Mouse (Mus musculus): ENCODE measurements around the gene Hcn2. TPM values are rescaled to one million over a fixed set of nuclear protein-coding genes. Genes with fewer than 3 reads are reported as not detected.

Gene Hcn2
- total and polyA plus RNA-seq, 3 experiments: 0.21 to 2.2 (median 0.44) TPM

DNA sequence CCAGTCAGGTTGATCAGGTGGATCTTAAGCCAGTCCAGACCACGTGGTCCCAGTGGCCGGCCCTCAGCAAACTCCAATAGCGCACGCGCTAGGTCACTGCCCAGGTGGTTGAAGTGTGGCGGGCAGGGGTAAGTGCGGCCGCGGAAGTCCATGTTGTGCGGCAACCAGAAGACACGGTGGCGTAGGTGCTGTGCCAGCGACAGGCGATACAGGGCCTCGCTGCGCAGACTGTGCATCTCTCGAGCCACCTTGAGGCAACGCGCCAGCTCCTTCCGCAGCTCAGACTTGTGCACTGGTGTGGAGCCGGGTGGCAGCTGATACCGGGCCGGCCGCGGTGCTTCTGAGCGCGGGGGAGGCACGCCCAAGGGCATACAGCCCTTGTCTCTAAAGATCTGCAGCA, 22.8 kb downstream of the Hcn2 start:
- Histone ChIP-seq H3K79me2 (replicated peaks; ENCODE audit: control insufficient read depth, extremely low read depth, insufficient read depth, poor library complexity, severe bottlenecking) (no peaks in the 10 kb centered on the region), H3K4me3 (replicated peaks in 1 of 3; ENCODE audit: low read depth in 2 of 3, low read length in 2 of 3, poor library complexity in 1 of 3) (no peak overlapping the region), H3K27me3 (replicated peaks) (no peaks in the 10 kb centered on the region), H3K9ac (ENCODE audit: insufficient read depth, low read depth) (no peak overlapping the region), H3K27ac (ENCODE audit: insufficient read depth, low read depth) (no peak overlapping the region), H3K36me3 (replicated peaks in 1 of 2; ENCODE audit: control insufficient read depth in 1 of 2, insufficient read depth in 1 of 2, low read length in 1 of 2) (peaks cover 97 to 99% of the 10 kb centered on the region in 2 experiments), H3K4me1 (ENCODE audit: control insufficient read depth in 1 of 2, insufficient read depth in 2 of 2) (no peaks in the 10 kb centered on the region), H3K4me2 (ENCODE audit: insufficient read depth, low read depth, poor library complexity, severe bottlenecking) (no peak overlapping the region), H3K9me3 (replicated peaks; ENCODE audit: low read length) (peaks cover 30% of the 10 kb centered on the region)
- dilution Hi-C loops (cut with MboI; ENCODE audit: extremely low pct_ligation_motif_present, extremely low pct_unique_long_range_greater_than_20kb, low sequenced_read_pairs): no loop called here
- in situ Hi-C loops (cut with MboI; ENCODE audit: low pct_ligation_motif_present, low pct_unique_long_range_greater_than_20kb, low sequenced_read_pairs): no loop called here
- TF ChIP-seq USF1 (IDR thresholded peaks at IDR 0.05; ENCODE audit: low read depth, low read length) (no peak), HCFC1 (IDR thresholded peaks at IDR 0.05; ENCODE audit: low read depth, low read length) (no peak), ZKSCAN1 (IDR thresholded peaks at IDR 0.05; ENCODE audit: borderline replicate concordance, low read depth, low read length) (no peak)
- no peak for DNase-seq (ENCODE audit: extremely low read depth)

DNA sequence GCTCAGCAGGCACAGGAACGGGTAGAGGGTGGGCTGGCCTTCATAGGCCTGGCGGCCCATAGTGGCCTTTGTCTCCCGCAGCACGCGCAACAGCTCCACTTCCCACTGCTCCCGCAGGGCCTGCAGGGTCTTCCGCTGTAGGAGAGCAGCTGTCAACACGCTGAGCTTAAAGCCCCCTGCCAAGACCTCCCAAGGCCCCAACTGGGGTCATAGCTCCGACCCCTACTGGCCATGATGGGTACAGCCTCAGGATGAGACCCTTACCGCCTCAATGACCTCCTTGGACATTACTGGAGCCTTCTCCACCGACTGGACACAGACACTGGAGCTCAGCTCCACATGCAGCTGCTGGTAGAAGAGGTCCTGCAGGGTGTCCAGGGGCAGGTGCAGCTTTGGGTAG, 24.4 kb downstream of the Hcn2 start:
- H3K36me3 ChIP-seq (replicated peaks in 1 of 2; ENCODE audit: control insufficient read depth in 1 of 2, insufficient read depth in 1 of 2, low read length in 1 of 2): peaks cover 85 to 93% of the 10 kb centered on the region in 2 experiments
- H3K27ac ChIP-seq (ENCODE audit: insufficient read depth, low read depth): no peak overlapping the region
- in situ Hi-C loops (cut with MboI; ENCODE audit: low pct_ligation_motif_present, low pct_unique_long_range_greater_than_20kb, low sequenced_read_pairs) (no loop called here), dilution Hi-C loops (cut with MboI; ENCODE audit: extremely low pct_ligation_motif_present, extremely low pct_unique_long_range_greater_than_20kb, low sequenced_read_pairs) (no loop called here)
- no peak overlapping the region for H3K4me3 ChIP-seq (replicated peaks in 1 of 3; ENCODE audit: low read depth in 2 of 3, low read length in 2 of 3, poor library complexity in 1 of 3)
- TF ChIP-seq BHLHE40 (IDR thresholded peaks at IDR 0.05; ENCODE audit: low read depth, low read length): no peak
- no peak overlapping the region for H3K9ac ChIP-seq (ENCODE audit: insufficient read depth, low read depth)
- no peak overlapping the region for H3K4me2 ChIP-seq (ENCODE audit: insufficient read depth, low read depth, poor library complexity, severe bottlenecking)
- peaks cover 3 to 9% of the 10 kb centered on the region in 2 experiments for H3K4me1 ChIP-seq (ENCODE audit: control insufficient read depth in 1 of 2, insufficient read depth in 2 of 2)
- no peaks in the 10 kb centered on the region for H3K27me3 ChIP-seq (replicated peaks)
- no peak for DNase-seq (ENCODE audit: extremely low read depth)
- peaks cover 6% of the 10 kb centered on the region for H3K79me2 ChIP-seq (replicated peaks; ENCODE audit: control insufficient read depth, extremely low read depth, insufficient read depth, poor library complexity, severe bottlenecking)
- peaks cover 19% of the 10 kb centered on the region for H3K9me3 ChIP-seq (replicated peaks; ENCODE audit: low read length)

DNA sequence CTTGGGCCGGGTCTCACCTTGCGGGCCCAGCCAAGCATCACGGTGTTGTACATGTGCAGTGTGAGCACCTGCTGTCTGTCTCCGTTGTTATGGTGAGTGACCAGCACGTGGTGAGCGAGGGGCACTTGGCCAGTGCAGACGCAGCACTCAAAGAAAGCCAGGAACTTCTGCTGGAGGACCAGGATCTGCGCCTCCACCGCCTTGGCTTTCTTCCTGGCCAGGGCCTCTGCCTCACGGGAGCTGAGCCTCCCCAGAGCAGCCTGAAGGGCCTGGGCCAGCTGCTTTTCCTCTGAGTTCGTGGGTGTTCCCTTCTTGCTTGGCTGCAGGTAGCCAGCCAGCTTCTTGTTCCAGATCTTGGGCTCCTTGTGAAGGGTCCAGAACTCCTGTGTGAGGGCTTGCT, 26.7 kb downstream of the Hcn2 start:
- Histone ChIP-seq H3K4me1 (ENCODE audit: control insufficient read depth in 1 of 2, insufficient read depth in 2 of 2) (peaks cover 8 to 22% of the 10 kb centered on the region in 2 experiments), H3K4me2 (ENCODE audit: insufficient read depth, low read depth, poor library complexity, severe bottlenecking) (no peak overlapping the region), H3K4me3 (replicated peaks in 1 of 3; ENCODE audit: low read depth in 2 of 3, low read length in 2 of 3, poor library complexity in 1 of 3) (no peak overlapping the region), H3K9ac (ENCODE audit: insufficient read depth, low read depth) (no peak overlapping the region), H3K27ac (ENCODE audit: insufficient read depth, low read depth) (no peak overlapping the region), H3K36me3 (replicated peaks in 1 of 2; ENCODE audit: control insufficient read depth in 1 of 2, insufficient read depth in 1 of 2, low read length in 1 of 2) (peaks cover 62 to 70% of the 10 kb centered on the region in 2 experiments), H3K27me3 (replicated peaks) (no peaks in the 10 kb centered on the region), H3K79me2 (replicated peaks; ENCODE audit: control insufficient read depth, extremely low read depth, insufficient read depth, poor library complexity, severe bottlenecking) (peaks cover 8% of the 10 kb centered on the region), H3K9me3 (replicated peaks; ENCODE audit: low read length) (peaks cover 3% of the 10 kb centered on the region)
- dilution Hi-C loops (cut with MboI; ENCODE audit: extremely low pct_ligation_motif_present, extremely low pct_unique_long_range_greater_than_20kb, low sequenced_read_pairs) (no loop called here), in situ Hi-C loops (cut with MboI; ENCODE audit: low pct_ligation_motif_present, low pct_unique_long_range_greater_than_20kb, low sequenced_read_pairs) (no loop called here)
- no peak for DNase-seq (ENCODE audit: extremely low read depth)
- TF ChIP-seq SIN3A (IDR thresholded peaks at IDR 0.05; ENCODE audit: low read length) (no peak), PAX5 (IDR thresholded peaks at IDR 0.05; ENCODE audit: low read length) (no peak), NRF1 (IDR thresholded peaks at IDR 0.05; ENCODE audit: low read depth, low read length) (no peak)

Data from CH12.LX (cell line).